Mouse (Mus musculus) T-cell, adult 2 months (primary cell): ENCODE data around the gene 1110012L19Rik.
"Not testable (repeated sequence)": the region's sequence is repeated elsewhere in the genome, so short reads cannot be mapped to it uniquely, and the experiment has no call there.

Source experiments
- DNase-seq: peaks from one replicate; pipeline ENCODE4 v3.0.0; 2022; ENCODE audit warnings: low spot score

1110012L19Rik gene

DNA sequence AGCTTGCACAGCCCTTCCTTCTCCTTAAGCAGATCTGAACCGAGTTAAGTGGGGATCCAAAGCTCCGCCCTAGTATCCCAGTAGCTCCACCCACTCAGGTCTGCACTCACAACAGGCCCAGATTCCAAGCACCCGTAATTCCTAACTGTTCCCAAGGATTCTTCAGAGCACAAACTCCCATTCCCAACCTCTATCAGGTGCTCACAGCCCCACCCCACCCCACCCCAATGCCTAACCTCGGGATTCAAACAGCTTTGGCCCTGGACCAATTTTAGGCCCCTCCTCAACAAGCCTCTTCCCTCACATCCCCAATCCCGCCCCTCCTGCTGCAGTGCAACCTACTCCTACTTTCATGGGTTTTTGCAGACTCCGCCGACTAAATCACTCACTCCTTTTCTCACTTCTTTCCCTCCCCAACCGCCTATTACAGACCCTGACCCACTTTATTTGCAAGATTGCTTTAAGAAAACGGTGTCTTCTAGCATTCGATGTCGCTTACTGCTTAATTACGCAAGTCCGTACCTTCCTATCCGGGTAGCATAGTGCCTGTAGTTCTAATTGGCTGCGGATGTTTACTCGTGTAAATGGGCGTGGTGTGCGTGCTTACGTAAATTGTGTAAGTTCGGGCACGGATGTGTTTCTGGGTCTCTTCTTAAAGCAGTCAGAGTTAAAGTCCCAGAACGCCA lies at the start of gene 1110012L19Rik:
TSS of gene 1110012L19Rik (plus strand) at position 602 of the 686 bp plus-strand sequence.
- peak; percentile 82 for DNase-seq

DNA sequence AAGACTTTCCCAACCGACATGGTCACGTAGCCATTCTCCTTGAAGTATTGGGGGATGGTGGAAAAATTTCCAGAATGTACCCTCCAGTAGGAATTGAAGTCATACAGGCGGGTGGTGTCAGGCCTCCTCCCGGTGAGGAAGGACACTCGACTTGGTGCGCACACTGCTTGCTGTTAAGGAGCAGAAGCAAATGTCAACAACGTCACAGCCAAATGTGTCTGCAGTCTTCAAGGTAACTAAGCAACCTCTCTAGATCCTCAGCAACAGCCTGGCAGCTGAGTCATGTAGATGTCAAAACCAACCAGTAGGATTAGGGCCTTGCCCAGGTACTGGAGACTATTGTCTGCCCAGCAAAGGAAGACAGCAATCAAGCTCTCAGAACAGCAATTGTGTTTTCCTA lies 22.7 kb upstream of the 1110012L19Rik start:
- DNase-seq: no peak

DNA sequence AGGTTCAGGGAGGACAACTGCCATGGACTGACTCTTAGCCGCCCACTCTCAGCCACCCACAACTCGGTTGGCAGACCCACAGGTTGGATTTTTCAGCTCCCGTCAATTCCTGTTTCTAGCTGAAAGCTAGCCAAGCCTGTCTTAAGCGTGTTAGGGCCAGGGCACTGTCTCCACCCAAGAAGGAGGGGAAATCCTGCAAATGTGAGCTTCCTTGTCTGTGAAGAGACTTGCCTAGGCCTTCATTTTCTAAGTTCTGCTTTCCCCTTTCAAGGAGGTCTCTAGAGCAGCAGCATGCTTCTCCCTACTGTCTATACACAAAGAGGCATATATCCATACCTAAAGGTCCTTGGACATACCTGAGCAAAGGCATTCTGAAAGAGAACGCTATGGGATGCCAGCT lies 22.2 kb upstream of the 1110012L19Rik start:
- no peak for DNase-seq

DNA sequence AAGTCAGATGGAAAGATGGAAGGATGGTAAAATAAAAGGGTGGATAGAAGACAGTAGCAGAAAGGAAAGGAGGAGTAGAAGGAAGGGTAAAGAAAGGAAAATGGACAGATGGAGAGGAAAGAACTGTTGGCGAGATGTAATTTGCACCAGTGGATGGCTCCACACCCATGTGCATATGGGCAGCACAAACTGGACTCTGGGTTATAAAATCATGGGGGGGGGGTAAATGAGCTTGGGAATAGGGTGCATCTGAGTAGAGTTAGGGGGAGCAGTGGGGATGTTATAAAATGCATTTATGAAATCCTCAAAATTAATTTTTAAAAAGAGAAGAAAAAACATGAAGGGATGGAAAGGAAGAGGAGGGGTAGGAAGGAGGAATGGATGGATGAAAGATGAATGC lies 21.5 kb upstream of the 1110012L19Rik start:
- no peak for DNase-seq

DNA sequence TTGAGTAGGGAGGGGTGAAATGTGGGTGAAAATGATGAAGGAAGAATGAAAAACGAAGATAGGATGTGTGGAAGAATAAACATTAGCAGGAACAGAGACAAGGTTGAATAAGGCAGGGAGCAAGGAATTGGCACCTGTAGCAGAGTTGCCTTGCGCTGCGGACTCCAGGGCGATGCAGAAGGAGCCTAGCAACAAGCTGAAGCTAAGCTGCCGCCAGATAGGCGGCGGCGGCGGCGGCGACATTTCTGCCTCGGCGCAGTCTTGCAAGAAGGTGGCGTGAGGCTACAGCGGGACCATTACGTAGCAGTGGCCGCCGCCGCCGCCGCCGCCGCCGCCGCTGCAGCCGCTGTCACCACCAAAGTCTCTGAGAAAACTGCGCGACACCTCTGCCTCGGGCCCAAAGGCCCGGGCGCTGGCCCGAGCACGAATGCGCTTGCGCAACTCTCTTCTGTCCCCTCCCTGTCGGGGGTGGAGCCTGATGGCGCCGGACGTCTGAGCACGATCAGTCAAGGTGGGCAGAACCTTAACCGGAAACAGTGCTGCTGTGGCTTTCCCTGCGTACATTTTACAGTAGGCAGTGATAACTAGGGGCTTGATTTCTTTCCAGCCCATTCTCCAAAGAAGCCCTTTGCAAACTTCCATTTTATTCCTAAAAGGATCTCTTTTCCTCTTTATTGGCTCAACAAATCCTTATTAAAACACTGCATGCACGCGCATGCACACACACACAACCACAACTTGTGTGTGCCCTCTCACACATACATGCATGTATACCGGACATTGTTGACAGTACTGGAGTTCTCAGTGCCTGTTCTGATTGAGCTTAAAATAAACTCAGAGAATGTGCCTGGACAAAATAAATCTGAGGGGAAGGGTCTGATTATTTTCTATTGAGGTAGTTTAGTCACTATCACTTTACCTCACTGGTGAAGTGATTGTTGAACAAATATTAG lies 20.7 kb upstream of the 1110012L19Rik start, which contains the start of gene Ids:
TSS of gene Ids (minus strand) at position 424 of the 953 bp plus-strand sequence.
- peak; percentile 87 for DNase-seq

DNA sequence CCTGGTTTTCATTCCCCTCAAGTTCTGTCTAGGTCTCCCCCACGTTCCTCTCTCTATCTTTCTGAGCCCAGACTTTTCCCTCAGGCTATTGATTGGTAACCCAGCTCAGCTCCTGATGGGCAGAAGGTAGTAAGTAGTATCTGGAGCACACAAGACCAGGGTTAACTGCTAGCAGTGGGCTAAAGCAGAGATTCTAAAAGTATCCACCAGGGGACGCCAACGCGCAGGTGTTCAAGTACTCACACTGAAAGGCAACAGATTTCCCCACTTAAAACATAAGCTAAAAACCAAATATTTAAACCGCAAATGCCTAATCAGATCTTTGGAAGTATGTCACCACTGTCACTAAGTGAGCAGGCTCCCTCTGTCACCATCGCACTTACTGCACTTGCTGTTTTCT lies 15.9 kb upstream of the 1110012L19Rik start:
- not testable (repeated sequence) for DNase-seq

DNA sequence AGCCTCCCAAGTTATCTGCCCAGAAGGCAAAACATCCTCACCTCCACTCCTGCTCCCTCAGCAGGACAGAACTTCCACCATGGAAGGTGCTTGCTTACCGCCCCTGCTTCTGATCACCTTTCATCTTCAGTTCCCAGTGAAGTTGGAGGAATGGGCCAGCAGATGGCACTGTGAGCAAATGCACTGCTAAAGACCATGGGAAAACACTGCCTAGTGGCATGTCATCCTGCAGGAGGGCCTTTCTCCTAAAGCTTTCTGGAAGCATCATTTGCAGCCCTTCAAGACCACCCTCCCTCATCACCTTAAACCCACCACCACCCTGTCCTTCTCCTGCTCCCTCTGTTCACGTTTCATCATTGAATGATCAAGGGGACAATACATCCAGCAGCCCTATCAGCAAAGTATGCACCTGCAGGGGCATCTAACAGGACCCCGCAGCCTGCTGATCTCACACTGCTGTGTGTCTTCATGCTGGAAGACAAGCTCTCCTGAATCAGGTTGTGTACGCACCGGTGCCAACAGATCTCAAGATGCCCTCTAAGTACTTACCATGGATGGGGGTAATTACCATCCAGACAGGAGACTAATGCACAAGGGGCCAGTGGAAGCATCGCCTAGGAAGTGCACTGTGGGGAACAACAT lies 11.1 kb upstream of the 1110012L19Rik start:
- DNase-seq: not testable (repeated sequence)

DNA sequence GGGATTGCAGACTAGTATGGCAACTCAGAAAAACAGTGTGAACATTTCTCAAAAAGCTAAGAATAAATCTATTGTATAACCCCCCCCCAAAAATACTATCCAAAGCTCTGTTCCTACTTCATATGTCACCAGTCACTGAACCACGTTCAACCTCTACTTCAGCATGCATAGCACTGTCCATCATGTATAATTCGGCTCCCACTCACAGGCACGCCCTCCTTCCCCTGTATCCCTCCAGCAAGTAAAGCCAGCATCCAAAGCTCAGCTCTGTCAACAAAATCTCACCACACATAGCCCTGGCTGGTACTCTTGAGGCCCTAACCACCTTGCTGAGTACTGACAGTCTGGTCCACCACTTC lies 781 bp upstream of the 1110012L19Rik start:
- DNase-seq: no peak

DNA sequence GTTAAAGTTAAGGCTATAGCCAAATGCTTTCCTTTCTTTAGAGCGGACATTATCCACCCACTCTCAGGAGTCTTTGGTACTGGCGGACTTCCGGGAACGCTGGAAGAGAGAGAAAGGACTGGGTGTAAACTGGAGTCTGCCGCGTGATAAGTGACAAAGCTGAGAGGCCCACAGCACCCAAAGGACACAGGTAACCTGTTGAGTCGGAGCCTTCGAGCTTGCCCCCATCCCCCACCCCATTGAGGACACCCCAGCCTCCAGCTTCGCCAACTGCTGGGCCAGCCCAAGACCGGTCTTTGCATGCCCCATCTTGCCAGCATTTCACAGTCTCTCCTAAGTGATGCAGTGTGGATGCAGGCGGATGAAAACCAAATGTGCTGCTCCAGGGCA lies 280 bp downstream of the 1110012L19Rik start:
- no peak for DNase-seq

DNA sequence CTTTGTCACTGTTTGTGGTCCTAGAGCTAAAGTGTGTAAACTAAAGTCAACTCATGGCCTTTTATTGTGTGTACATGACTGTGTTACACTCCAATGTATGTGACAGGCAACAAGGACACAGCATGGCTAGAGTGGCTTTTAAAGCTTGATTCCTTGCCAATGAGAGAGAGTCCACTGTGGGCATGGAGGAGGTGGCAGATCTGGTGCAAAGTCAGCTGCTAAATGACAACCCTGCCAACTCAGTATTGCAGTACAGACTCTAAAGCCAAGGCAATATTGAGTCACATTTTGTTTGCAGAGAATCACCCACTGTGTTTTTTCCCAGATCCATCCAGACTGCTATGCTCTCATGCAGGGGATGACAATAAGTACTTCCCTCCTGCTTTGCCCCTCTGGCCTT lies 7.0 kb downstream of the 1110012L19Rik start:
- DNase-seq: not testable (repeated sequence)

DNA sequence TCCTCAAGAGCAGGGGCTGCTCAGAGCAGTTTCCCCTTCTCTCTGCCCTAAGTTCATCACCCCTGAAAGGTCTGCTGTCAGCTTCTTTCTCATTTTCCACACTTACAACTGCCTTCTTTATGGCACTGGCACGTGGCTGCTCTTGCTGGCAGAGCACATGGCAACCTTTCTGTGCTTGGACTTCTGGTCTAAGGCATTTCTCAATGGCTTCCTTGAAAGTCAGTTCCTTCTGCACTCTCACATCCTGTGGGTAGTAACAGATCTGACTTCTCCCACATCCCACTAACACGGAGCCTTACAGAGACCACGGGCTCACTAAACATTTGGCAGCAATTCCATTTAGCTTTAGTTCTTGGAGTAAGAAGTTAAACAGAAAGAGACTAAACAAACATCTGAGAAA lies 39.8 kb downstream of the 1110012L19Rik start:
- DNase-seq: not testable (repeated sequence)
